Mouse (Mus musculus): Measurements from ENCODE around the gene Twf2.
"Not testable (repeated sequence)": the region's sequence is repeated elsewhere in the genome, so short reads cannot be mapped to it uniquely, and the experiment has no call there.

Gene Twf2

DNA sequence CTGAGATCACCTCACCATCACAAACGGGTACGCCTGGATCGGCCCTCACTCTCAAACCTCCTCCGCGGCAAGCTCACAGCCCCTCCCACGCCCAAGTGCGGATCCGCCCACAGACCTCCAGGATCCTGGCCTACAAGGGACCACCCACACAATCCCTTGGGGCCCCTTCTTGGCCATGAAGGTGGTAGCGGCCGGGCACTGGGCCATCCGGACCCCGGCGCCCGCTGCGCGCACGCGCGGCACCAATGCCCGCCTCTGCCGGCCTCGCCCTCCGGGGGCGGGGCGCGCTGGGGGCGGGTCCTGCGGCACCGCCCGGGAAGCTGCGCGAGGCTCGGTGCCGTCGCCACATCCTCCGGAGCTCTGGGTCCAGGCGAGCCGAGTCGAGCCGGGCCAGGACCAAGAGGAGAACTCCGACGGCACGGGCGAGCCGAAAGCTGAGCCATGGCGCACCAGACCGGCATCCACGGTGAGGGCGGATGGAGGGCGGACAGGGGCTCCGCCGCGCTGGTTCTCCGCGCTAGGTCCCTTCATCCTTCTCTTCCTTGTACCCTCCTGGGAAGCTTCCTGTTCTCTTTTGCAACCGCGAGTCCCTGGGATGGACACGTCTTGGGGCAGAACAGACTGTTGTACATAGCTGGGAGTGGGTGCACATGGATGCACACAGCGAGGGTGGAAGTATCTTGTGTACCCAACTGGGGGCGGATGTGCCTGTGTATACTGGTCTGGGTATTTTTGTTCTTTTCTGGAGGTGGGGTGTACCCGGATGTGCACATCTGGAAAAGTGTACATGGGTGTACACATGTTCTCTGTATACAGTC lies at the start of gene Twf2:
Gene Twf2, plus strand, starts transcription at position 290 of the 818 bp plus-strand sequence.
- DNase-seq (ENCODE audit: low spot score in 2 of 2) = peak; percentile 80 to 94

DNA sequence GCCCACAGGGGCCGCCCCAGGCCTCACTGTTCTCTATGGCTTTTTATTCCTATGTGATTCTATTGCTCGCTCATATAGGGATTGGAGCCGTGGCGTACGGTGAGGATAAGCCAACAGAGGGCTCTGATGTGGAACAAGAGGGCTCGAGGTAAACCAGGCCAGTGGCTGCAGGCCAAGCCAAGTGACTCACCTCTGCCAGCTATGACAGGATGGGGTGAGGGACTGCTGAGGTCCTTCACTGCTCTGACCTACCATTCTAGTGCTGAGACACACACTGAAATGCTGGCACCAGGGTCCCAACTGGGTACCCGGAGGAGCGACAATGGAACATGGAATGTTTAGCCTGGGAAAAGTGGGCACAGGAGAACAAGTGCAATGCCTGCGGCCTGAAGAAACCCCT lies 48.8 kb upstream of the Twf2 start:
- no peak for DNase-seq (ENCODE audit: low spot score in 2 of 2)

DNA sequence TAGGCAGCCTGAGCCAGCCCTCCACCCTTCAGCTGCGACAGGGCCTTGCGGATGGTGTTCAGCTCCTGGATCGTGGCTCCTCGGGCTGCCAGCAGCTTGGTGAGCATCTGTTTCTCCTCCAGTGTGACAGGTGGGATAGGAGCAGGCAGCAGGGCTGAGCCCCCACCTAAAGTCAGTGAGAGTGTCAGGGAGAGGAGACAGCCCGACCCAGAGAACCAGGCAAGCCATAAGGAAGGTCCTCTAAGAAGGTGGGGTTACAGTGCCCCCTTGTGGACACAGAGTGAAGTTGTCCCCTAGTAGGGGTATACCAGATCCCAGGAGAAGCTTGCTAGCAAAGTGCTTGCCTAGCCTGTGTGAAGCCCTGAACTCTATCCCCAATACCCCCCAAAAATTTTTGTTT lies 46.5 kb upstream of the Twf2 start:
- DNase-seq (ENCODE audit: low spot score in 2 of 2) = peak; percentile 56 to 70

DNA sequence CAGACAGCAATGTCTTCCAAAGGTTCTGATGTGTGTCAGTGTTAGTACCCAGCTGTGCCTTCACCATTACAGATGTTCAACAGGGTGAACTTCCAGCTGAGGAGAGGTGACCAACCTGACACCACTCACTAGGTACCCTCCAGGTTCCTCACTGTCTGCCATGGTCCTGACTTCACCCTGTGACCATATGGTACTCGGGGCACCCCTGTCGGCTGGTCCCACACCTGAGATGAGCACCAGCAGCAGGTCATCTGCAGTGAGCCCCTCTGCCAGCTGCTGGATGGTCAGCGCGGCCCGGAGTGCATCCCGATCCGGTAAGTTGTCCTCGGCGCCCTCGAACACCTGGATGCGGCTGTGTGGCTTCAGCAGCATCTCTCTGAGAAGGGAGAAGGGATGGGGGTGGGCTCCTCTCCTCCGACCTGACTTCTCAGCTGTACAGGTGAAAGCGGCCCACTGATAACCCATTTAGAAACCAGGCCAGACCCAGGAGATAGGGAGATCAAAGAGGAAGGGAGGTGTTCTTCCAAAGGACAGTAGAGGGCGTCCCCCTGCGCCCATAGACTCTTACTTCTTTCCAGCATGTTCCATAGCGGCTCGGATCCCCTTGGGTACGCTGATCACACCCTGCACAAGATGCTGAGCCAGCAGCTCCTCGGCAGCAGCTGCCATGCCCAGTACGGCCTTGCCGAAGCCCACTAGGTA lies 45.8 kb upstream of the Twf2 start:
- DNase-seq (ENCODE audit: low spot score in 2 of 2) = no peak

DNA sequence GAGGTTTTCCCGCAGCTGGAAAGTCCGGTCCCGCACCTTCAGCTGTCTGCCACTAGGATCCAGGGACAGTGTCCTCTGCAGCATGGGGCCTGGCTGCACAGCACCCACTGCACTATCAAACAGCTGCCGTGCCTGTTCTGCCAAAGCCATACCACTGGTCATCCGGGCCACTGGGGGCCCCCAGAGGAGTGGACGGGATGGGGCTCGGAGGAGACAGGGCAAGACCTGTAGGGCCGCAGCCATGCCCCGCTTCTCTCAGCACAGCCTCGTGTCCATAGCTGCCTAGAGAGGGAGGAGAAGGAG lies 45.3 kb upstream of the Twf2 start:
- no peak for DNase-seq (ENCODE audit: low spot score in 2 of 2)

DNA sequence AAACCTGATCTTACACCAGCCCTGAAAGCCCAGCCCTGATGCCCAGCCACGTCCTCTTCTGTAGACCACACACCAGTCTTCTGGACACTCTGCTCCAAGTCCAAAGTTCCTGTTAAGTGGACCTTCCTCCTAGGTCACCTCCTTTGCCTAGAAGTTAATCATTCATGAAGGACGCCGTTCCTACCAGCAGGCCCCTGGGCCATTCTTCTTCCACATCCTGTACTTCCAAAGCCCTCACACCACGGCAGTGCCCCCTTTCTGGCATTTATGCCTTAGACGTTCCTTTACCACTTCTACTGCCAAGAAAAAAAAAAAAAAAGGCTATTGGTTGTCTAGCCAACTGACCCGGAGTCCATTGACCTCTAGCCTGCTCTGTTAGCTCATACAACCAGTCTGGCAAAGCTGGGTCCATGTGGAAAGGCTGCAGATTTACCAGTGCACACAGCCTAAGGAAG lies 44.8 kb upstream of the Twf2 start, which contains the start of gene Glyctk:
Gene Glyctk, minus strand, starts transcription at position 102 of the 455 bp plus-strand sequence.
- no peak for DNase-seq (ENCODE audit: low spot score in 2 of 2)

DNA sequence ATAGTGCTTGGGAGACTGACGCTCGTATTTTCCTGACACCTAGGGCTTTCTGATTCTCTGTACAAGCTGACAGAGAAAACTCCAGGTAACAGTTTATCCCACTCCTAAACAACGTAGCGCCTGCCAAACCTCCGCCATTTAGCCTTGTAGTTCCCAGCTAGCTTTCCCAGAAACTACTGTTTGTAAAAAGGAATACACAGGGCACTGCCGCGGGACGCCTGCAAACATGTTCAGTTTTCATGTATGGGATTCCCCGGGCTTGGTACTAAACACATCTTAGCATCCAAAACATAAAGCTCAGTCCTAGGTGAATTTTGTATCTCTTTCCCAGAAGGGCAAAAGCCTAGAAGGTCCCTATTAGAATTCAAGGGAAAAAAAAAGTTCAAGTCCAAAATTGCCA lies 43.7 kb upstream of the Twf2 start:
- no peak for DNase-seq (ENCODE audit: low spot score in 2 of 2)

DNA sequence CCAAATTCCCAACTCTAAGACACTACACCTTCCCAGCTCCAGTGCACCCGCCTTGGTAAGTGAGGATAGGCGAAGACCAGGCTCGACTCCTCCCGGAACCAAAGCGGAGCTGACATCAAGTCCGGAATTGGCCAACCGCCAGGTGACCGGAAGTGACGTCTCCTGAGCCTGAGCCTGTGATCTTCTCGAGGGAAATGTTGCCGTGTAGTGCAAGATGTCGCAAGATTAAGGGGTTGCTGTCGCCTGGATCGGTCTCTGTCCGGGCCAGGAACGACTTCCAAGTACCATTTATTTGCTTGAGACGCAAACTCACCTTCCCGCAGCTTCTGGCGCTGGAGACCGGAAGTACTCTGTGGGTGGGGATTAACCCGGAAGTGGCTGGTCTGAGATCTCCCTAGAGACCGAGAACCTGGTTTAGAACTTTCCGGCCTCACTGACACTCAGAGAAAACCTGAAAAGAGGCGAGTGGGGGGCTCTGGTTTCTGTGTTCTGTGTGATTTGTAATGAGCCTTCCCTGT lies 43.1 kb upstream of the Twf2 start:
- DNase-seq (ENCODE audit: low spot score in 2 of 2) = peak; percentile 95 to 97

DNA sequence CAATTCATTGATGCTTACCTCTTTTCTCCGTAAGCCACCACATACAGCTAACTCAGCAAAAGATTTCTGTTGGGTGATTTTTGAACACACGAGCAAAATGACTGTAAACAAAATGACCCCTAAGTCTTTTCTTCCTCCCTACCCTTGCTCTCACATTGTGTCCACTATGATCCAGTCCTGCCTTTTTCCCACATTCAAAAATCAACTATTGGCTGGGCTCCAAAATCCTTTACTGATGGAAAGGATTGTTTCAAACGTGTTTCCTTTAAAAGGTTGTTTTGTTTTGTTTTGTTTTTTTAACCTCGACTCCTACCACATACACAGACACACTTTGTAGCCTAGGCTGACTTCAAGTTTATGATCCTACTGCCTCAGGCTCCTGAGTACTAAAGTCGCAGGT lies 42.5 kb upstream of the Twf2 start:
- no peak for DNase-seq (ENCODE audit: low spot score in 2 of 2)

DNA sequence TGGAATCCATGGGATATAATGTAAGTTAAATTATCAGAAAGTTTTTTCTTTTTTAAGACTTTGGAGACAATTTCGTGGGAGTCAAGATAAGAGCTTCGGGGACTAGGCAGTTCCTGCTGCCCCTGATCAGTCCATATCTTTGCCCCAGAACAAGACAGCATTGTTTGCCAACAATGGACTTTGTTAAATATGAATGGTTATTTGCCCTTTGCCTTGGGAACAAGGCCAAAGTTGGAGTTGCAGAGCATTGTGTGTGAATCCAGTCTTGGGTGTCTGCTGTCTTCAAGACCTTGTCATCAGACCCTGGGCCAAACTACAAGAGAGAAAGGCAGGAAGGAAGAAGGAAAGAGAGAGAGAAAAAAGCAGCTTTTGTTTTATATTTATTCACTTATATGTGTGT lies 36.2 kb upstream of the Twf2 start:
- DNase-seq (ENCODE audit: low spot score in 2 of 2) = no peak

DNA sequence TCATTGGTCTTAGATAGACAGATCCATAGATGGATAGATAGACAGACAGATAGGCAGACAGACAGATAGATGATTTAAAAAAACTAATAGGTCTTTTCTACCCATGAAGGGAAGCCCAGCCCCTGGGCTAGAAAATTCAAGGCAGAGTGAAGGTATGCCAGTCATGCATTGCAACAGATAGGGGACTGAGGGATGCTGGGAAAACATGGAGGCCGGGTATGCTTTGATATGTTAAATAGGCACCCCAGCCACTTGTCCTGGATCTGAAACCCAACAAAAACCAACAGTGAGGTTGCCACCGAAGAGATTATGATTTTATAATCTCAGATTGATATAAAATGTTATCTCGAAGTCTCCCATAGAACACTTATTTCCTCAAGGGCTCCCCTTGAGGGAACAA lies 35.7 kb upstream of the Twf2 start:
- no peak for DNase-seq (ENCODE audit: low spot score in 2 of 2)

DNA sequence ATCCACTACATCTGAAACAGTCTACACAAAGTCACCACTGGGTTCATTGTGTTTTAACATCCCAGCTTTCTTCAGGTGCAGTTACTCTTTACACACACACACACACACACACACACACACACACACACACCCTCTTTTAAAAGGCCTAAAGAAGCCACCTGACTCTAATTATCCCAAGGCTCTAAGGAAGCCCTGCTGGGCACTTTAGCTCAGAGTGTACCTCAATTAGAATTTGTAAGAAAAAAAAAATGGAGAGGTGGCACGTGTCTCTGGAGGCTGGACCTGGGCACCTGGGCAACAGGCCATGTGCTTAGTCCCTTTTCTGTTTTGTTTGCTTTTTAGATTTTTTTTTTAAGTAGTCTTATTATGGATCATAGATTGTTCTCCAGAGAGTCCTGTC lies 35.2 kb upstream of the Twf2 start:
- no peak for DNase-seq (ENCODE audit: low spot score in 2 of 2)

DNA sequence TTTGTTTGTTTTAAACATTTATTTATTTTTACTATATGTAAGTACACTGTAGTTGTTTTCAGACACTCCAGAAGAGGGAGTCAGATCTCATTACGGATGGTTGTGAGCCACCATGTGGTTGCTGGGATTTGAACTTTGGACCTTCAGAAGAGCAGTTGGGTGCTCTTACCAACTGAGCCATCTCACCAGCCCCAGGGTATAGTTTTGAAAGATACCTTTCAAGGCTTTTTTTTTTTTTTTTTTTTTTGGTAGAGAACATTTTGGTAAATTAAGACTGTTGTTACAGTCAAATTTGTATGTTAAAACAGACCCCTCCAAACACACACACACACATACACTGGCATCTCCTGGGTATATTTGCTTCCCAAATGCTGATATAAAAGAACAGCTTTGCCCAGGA lies 33.9 kb upstream of the Twf2 start:
- DNase-seq (ENCODE audit: low spot score in 2 of 2) = not testable (repeated sequence)

DNA sequence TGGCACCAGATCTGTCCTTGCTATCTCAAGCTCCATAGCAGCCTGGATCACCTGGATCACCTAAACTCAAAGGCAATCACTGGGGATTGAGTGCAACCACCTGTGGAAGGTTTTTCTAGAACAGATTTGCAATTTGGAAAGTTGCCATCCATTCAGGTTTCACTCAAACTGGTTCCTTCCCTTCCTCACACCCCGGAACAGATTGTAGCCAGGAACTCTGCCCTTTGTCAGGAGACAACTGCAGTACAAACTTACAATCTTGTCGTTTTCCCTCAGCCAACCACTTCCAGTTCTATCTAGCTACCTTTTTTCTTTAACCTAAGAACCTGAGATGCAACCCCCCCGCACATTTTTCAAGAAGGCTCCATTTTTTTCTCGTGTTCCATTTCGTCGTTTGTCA lies 33.0 kb upstream of the Twf2 start:
- DNase-seq (ENCODE audit: low spot score in 2 of 2) = no peak

DNA sequence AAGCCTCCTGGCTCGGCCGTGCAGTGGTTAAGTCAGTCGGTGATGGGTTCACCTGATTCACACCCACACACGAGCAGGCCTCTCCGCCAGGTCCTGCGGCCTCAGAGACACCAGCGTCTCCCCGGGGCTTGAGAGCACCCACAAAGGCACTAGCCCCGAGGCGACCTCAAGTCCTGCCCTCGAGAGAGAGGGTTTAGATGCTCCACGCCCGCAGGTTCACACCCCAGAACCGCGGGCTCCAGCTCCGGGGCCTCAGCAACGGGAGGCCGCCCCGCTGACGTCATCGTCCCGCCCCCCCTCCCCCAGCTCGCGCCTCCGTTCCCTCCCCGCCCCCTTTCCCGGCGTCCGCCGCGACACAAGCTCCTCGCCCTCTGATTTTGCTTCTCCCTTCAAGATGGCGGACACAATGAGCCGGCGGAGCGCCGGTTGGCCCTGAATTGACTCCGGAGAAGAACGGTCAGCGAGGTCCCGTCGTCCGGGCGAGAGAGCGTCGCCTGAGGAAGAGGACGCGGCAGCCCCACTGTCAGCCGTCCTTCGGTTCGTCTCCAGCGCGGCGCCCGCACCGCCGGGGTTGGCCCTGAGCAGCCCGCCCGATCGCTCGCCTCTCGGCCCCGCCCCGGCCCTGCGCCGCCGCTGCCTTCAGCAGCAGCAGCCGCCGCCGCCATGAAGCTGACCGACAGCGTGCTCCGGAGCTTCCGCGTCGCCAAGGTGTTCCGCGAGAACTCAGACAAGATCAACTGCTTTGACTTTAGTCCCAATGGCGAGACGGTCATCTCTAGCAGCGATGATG lies 32.2 kb upstream of the Twf2 start, which contains the start of gene Wdr82:
Gene Wdr82, plus strand, starts transcription at position 373 of the 790 bp plus-strand sequence.
- DNase-seq (ENCODE audit: low spot score in 2 of 2) = peak; percentile 75 to 87

DNA sequence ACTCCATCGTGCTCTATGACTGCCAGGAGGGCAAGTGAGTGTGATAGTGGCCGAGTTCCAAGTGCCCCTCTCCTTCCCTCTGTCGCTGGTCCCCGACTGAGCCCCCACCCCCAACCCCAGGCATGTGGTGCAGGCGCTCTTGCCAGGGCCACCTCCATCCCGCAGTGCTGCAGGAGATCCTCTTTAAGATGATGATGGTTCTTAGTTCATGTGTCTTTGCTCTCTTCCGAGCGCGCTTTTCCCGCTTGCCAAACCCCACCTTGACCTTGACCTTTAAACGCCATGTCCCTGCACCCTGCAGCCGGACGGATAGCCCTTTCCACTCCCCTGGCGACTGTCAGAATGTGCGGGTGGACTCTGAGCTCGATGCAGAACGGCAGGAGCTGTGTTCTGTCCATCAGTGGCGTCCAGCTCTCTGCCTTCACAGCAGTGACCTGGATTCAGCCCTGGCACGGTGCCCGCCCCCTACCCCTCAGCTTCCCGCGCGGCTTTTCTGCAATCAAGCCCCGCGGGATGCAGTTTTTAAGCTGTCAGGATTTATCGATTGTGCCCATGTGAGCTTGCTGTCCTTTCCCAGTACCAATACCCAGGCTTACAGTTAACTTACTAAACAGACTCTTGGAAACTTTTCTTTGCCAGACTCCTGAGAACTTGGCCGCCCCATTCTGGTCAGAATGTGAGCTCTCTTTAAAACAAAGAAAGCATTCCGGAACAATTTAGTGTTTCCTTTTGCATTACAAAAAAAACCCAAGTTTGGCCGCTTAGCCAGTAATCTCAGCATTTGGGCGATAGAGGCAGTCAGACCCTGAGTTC lies 31.4 kb upstream of the Twf2 start:
- DNase-seq (ENCODE audit: low spot score in 2 of 2) = peak in 1 of 2 experiments; percentile 75

DNA sequence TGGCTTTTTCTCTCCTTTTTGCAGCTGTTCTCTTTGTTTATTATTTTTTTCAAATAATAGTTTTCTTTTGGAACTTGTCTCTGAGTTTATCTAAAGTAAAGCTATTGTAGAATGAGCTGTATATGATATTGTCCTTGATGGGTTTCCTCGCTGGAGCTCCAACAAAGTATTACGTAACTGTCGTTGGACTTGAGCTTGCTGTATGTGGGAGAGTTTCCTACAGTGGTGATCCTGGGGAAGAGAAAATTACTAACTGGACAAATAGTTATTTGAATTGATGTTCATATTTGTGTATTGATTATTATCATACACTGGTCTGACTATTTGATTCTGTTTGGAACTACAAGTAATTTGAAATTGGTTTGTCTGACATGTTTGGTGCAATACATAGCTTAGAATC lies 30.4 kb upstream of the Twf2 start:
- DNase-seq (ENCODE audit: low spot score in 2 of 2) = no peak

DNA sequence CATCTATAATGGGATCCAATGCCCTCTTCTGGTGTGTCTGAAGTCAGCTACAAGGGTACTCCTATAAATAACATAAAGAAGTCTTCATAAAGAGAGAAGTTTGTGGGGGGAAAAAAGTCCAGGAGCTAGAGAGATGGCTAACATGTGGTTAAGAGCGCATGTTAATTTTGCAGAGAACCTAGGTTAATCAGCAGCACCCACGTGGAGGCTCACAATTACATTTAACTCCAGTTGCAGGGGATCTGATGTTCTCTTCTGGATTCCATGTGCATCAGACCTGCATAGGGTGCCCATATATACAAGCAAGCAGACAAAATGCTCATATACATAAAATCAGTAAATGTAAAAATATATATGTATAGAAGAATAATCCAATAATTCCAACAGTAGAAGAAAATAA lies 29.5 kb upstream of the Twf2 start:
- no peak for DNase-seq (ENCODE audit: low spot score in 2 of 2)

DNA sequence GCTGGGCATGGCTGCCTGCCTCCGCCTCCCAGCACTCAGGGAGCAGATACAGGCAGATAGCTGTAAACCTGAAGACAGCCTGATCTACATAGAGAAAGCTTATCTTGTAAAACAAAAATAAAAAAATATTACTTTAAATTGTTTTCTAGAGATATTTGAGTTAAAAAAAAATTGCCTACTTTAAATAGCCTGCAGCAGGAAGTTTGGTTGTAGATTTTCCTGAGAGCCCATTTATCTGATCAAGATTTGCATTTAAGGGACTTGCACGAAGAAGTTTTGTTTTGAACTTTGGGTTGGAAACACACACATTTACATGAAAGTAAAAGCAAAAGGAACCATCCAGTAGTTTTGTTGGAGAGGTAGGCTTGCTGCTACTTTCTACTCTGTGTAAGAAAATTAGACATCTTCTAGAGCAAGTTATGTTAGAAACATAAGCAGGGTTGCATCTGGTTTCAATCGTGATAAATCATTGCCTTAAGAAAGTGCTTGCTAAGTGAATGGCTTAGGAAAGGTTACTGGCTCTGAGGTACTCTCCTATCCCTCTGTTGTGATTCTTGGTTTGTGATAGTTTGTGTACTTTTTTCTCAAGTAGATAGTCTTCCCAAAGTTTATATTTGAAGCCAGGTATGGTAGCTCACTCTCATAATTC lies 27.2 kb upstream of the Twf2 start:
- no peak for DNase-seq (ENCODE audit: low spot score in 2 of 2)

DNA sequence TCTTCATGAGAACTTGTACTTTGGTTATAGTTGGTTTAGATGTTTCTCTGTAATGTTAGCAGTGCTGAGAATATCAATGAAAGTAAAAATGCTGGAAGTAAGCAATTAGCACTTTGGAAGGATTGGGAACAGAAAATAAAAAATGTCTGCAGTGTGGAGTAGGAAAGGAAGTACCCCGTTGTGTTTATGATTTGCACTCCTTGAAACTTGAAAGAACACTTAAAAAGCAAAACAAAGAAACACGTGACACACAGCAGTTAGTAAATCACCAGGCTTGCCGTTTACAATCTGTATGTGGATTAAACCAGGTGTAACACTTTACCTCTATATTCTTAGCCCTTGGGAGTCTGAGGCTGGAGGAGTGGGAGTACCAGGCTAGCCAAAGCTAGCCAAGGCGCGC lies 26.1 kb upstream of the Twf2 start:
- no peak for DNase-seq (ENCODE audit: low spot score in 2 of 2)

DNA sequence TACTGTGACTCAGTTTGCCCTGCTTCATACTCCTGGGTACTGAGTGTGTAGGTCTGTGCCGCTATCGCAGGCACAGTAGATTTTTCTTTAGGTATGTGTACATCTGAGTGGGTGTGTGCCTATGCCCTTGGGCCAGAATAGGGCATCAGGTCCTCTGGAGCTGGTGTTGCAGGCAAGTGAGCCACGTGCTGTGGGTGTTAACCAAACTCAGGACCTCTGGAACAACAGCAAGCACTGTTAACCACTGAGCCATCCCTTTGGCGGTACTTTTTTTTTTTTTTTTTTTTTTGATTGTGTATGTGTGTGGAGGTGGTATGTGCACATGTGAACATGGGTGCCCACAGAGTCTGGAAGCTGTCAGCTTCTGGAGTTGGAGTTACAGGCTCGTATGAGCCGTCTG lies 25.1 kb upstream of the Twf2 start:
- no peak for DNase-seq (ENCODE audit: low spot score in 2 of 2)

Data from cerebellum, postnatal 4 days (tissue).